Mouse (Mus musculus) midbrain, embryonic 10.5 days (tissue): ENCODE results near the gene Lgr6. TPM values are rescaled to one million over a fixed set of nuclear protein-coding genes. Genes with fewer than 3 reads are reported as not detected.

Experiments used
- DNase-seq: peaks from one replicate; pipeline ENCODE4 v3.0.0-alpha.2; 2017; ENCODE audit warnings: low spot score
- H3K27ac ChIP-seq: fragments of 300-500 bp; sonication (generic); replicated peaks from 2 replicates; pipeline ENCODE4 v1.5.1; 2016; ENCODE audit warnings: mild to moderate bottlenecking
- H3K27me3 ChIP-seq: fragments of 300-500 bp; sonication (generic); 2 replicates; pipeline ENCODE4 v1.6.1; 2016; ENCODE audit warnings: low read depth, mild to moderate bottlenecking; ENCODE audit not compliant: poor library complexity, severe bottlenecking
- H3K36me3 ChIP-seq: fragments of 300-500 bp; sonication (generic); 2 replicates; pipeline ENCODE4 v1.6.1; 2016; ENCODE audit warnings: mild to moderate bottlenecking, moderate library complexity
- H3K4me1 ChIP-seq: fragments of 300-500 bp; sonication (generic); 2 replicates; pipeline ENCODE4 v1.6.1; 2016
- H3K4me3 ChIP-seq: fragments of 300-500 bp; sonication (generic); 2 replicates; pipeline ENCODE4 v1.5.1; 2016; ENCODE audit warnings: mild to moderate bottlenecking, moderate library complexity
- H3K9me3 ChIP-seq: fragments of 300-500 bp; sonication (generic); replicated peaks from 2 replicates; pipeline ENCODE4 v1.6.1; 2016; ENCODE audit warnings: mild to moderate bottlenecking
- WGBS: fragments of 180-500 bp; shearing (Covaris S2); methylation state at CpG from one replicate; pipeline ENCODE4 v1.1.7; 2016; 5-methylcytosine and 5-hydroxymethylcytosine counted together
- polyA plus RNA-seq: library from polyadenylated mRNA; unstranded; fragments of >200 nt; fragmentation: Nextera tagmentation; extraction: Ambion mirVana; gene quantifications from 2 replicates; pipeline ENCODE4 v1.2.1, GENCODE M21; 2016

The Lgr6 gene
- polyA plus RNA-seq, 1 experiment from 2014 or later: 0.06 TPM

DNA sequence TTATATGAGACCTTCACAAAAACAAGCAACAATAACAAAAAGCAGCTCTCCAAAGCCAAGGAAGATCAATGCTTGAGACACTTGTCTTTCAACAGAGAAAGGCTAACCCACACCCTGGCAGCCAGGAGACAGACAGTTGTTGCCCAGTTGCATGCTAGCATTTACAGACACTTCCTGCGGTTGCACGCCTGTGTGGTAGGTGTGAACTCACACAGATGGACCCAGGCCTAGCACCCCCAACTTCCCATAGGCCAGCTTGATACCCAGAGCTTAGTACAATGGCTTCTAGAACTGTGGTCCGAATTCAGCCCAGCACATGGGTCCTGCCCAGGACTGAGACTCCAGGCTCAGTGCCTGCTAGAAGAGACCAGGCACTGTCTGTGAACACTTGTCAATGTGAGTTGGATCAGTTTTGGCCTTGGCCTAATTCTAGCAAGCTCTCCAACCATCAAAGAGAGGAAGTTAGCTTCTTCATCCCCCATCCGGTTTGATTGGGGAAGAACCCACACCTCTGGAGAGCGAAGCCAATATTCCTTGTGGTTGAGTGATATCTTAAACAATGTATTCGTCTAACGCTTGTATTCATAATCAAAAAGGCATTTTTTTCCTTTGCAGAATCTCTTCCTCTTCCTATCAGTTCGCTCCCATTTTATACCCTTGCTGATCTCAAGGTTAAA is 30.2 kb upstream of the Lgr6 start:
- H3K9me3 ChIP-seq: no peaks in the 10 kb centered on the region
- WGBS: 89% methylated on average over 8 of the region's 8 CpGs
- H3K4me1 ChIP-seq: peaks cover 13% of the 10 kb centered on the region; the same call in 1 of the 2 replicates
- DNase-seq: no peak
- H3K36me3 ChIP-seq: no peaks in the 10 kb centered on the region
- no peak overlapping the region for H3K4me3 ChIP-seq
- H3K27me3 ChIP-seq: peaks cover 8% of the 10 kb centered on the region; the same call in 1 of the 2 replicates
- H3K27ac ChIP-seq: no peak overlapping the region

DNA sequence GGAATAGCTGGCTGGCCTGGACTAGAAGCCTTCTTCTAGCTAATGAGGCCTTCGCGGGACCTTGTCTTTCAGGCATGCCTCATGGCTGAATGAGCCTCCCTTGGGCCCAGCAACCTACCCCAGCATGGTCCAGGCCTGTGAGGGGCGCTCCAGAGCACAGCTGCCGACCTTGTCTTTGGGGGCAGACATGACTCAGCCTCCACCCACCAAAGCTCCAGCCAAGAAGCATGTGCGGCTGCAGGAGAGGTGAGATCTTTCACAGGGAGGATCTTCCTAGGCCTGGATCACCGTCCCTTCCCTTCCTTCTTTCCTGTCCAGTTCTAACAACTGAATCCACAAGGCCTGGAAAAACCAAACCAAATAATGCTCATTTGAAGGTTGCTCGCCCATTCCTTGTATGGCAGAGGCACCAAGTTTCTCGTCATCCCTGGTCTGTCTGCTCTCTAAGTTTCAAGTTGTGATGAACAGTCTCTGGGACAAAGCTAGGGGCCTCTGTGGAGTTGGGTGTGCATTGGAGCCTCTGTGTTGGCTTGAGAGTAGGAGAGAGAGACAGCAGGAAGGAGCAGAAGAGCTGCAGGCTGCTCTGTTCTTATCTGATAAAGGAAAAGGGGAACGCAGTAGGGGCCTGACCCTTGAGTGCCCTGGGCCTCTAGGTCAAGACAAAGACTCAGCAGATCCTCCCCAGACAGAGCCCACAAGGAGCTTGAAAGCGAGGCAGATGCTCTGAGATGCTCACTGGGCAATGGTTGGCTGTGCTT is 28.8 kb upstream of the Lgr6 start:
- DNase-seq: no peak
- no peak overlapping the region for H3K4me3 ChIP-seq
- no peaks in the 10 kb centered on the region for H3K36me3 ChIP-seq
- H3K27me3 ChIP-seq: peaks cover 22% of the 10 kb centered on the region
- H3K27ac ChIP-seq: no peak overlapping the region
- WGBS: 81% methylated on average over 10 of the region's 10 CpGs
- peaks cover 23% of the 10 kb centered on the region for H3K4me1 ChIP-seq
- H3K9me3 ChIP-seq: no peaks in the 10 kb centered on the region

DNA sequence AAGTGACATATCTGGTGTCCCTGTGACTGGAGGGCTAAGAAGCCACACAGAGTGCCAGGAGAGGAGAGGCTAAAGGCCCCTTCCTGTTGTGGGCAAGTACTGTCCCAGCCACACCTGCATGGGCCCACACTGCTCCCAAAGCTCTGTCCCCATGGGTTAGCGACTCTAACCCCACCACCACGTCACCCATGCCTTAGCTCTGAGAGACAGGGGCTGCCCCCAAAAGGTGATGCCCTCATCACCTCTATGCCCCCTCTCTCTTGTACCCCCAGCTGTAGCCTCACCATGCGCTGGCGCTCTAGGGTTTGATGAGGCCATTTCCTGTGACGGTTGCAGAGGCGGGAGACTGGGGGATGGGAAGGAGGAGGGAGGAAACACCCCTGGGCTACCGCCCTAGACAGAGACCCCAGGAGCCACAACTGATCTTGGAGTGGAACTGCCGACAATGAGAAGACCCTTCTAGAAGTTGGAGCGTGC is 27.9 kb upstream of the Lgr6 start:
- WGBS: 82% methylated on average over 9 of the region's 9 CpGs
- H3K9me3 ChIP-seq: no peaks in the 10 kb centered on the region
- no peak overlapping the region for H3K4me3 ChIP-seq
- H3K4me1 ChIP-seq: peaks cover 30% of the 10 kb centered on the region
- H3K36me3 ChIP-seq: no peaks in the 10 kb centered on the region
- H3K27me3 ChIP-seq: peaks cover 31% of the 10 kb centered on the region
- DNase-seq: no peak
- H3K27ac ChIP-seq: no peak overlapping the region; the same call in 1 of the 2 replicates

DNA sequence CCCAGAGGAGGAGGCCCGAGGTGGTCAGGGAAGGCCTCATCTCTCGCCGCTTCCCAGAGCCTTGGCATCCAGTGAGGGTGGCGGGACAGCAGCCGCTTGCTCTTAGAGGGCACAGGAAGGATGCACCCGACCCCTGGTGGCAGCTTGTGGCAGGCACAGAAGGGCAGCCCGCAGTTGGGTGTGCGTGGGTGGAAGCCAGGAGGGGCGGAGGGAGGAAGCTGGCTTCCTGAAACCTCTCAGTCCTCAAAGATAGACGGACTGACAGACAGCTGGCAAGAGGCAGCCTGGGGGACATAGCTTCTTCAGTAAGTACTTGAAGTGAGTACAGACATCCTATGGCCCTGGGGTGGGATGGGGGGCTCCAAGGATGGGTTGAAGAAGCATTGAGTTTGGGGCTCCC is 27.4 kb upstream of the Lgr6 start, which contains the start of gene Ptpn7:
Gene Ptpn7 (plus strand): TSS at position 228 of the 400 bp plus-strand sequence.
- Histone ChIP-seq H3K9me3 (no peaks in the 10 kb centered on the region), H3K4me1 (peaks cover 32% of the 10 kb centered on the region), H3K4me3 (no peak within 1 kb of the TSS), H3K27ac (peak within 1 kb of the TSS; percentile 6; the same call in 1 of the 2 replicates), H3K36me3 (no peaks in the 10 kb centered on the region), H3K27me3 (peaks cover 36% of the 10 kb centered on the region)
- DNase-seq: no peak
- 44% methylated on average over 10 of the region's 10 CpGs for WGBS

DNA sequence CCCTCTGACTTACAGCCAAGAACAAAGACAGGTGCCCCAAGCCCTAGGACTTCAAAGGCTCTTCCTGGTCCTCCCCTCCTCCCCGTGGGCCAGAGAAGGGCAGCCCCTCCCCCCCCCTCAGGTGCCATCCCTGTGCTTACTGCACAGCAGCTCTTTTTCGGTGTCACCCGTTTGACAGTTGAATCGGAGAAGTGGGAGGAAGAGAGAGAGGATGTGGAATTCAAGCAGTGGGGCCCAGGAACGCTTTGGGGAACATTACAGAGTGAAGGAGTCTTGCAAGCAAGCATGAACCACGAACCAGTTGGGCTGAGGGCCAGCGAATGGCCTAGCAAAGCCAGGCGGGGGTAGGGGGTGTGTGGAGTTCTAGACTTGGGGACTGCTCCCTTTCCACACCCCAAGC is 26.5 kb upstream of the Lgr6 start:
- WGBS: 74% methylated on average over 8 of the region's 8 CpGs
- no peaks in the 10 kb centered on the region for H3K36me3 ChIP-seq
- no peak overlapping the region for H3K4me3 ChIP-seq
- H3K9me3 ChIP-seq: no peaks in the 10 kb centered on the region
- H3K4me1 ChIP-seq: peaks cover 37% of the 10 kb centered on the region
- peak overlapping the region; percentile 6; the same call in 1 of the 2 replicates for H3K27ac ChIP-seq
- H3K27me3 ChIP-seq: peaks cover 40% of the 10 kb centered on the region
- no peak for DNase-seq

DNA sequence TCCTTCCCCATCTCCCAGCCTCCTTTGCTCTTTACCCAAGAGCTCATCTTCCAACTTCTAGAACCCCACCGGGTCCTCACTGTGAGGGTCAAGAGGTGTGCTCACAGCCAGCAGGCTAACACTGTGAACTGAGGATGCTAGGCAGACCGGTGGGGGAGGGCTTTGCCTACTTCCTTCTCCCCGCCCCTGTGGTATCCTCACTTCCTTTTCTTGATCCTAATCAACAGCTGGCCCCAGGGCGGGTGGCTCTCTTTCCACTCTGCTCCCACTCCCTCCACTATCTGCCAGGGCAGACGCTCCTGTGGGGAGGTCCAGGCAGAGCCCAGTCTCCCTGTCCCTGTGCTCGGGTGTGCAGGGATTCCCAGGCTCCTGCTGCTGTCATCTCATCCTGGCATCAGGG is 26.0 kb upstream of the Lgr6 start:
- H3K27ac ChIP-seq: peak overlapping the region; percentile 6; the same call in 1 of the 2 replicates
- peaks cover 40% of the 10 kb centered on the region for H3K27me3 ChIP-seq
- no peaks in the 10 kb centered on the region for H3K9me3 ChIP-seq
- H3K4me3 ChIP-seq: no peak overlapping the region
- DNase-seq: no peak
- WGBS: 45% methylated on average over 6 of the region's 6 CpGs
- H3K4me1 ChIP-seq: peaks cover 37% of the 10 kb centered on the region
- H3K36me3 ChIP-seq: no peaks in the 10 kb centered on the region

DNA sequence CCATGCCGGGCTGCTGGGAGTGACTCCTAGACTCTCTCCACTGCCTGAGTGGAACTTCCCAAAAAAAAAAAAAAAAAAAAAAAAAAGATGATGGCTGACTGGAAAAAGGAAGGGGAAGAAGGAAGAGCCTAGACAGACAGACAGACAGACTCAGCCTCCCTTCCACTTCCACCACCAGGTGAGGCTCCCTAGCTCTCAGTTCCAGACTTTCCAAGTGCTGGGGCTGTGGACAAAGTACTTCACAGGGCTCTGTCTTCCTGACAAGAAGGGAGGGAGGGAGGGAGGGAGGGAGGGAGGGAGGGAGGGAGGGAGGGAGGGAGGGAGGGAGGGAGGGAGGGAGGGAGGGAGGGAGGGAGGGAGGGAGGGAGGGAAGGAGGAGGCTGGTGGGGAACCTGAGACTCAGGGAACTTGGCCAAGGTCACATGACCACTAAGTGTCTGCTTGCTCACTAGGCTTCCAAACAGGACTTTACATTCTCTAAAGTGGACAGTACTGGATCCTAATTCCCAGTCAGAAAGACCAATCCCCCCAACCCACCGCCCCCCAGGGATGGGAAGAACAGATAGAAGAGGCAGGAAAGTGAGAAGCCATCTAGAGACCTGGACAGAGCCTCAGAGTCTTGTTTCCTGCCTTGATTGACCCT is 25.4 kb upstream of the Lgr6 start:
- Histone ChIP-seq H3K27ac (no peak overlapping the region), H3K4me3 (no peak overlapping the region), H3K4me1 (peaks cover 37% of the 10 kb centered on the region), H3K9me3 (no peaks in the 10 kb centered on the region), H3K36me3 (no peaks in the 10 kb centered on the region), H3K27me3 (peaks cover 40% of the 10 kb centered on the region)
- 72% methylated on average over 2 of the region's 2 CpGs for WGBS
- no peak for DNase-seq

DNA sequence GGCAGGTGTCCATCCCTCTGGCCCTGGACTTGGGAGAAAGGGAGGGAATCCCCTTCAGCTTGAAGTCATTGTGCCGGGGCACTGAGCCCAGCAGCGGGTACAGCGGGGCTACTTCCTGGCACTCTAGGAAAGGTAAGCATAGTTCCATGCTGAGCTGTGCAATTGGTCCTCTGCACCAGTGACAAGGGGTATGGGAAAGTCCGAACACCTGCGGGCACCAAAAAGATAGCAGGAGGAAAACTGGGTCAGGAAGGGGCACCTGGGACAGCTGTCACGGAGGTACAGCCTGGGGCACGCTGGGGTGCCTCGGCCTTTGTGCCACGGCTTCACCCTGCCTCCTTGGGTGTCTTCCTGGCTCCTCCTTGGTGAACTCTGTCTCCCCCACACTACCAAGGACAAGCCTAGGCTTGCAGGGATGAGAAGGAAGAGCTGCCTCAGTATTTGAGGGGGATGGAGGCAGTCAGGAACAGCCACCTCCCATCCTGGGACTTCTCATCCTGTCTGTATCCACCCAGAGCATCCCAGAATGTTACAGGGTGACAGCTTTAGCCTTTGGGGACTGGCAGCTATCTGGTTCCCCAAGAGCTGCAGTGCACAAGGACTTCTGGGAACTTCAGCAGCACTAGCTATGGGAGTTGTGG is 24.6 kb upstream of the Lgr6 start:
- WGBS: 57% methylated on average over 9 of the region's 9 CpGs
- Histone ChIP-seq H3K4me1 (peaks cover 37% of the 10 kb centered on the region), H3K27me3 (peaks cover 40% of the 10 kb centered on the region), H3K27ac (0 out of 2 replicates have a peak overlapping the region, but pooled peaks have one; percentile 23), H3K4me3 (no peak overlapping the region), H3K9me3 (no peaks in the 10 kb centered on the region), H3K36me3 (no peaks in the 10 kb centered on the region)
- no peak for DNase-seq

DNA sequence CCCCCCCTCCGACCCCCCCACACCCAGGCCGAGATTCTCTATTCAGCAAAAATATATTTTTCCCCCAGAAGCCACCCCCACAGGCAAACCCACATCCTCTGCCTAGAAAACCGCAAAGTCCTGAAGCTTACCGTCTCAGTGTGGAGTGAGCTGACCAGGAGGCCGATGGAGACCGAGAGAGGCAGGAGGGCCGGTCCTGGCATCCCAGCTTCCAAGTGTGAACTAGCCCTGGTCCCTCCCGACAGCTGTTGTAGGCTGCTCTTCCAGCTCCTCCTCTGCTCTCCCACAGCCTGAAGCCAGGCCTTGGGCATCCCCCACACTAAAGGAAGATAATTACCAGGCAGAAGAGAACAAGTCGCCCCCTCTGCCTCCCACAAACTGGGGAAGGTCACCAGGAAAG is 23.9 kb upstream of the Lgr6 start:
- Histone ChIP-seq H3K36me3 (no peaks in the 10 kb centered on the region), H3K9me3 (no peaks in the 10 kb centered on the region), H3K27me3 (peaks cover 40% of the 10 kb centered on the region), H3K4me3 (no peak overlapping the region), H3K4me1 (peaks cover 37% of the 10 kb centered on the region), H3K27ac (0 out of 2 replicates have a peak overlapping the region, but pooled peaks have one; percentile 23)
- no peak for DNase-seq
- whole genome bisulfite sequencing: 19% methylated on average over 9 of the region's 9 CpGs

DNA sequence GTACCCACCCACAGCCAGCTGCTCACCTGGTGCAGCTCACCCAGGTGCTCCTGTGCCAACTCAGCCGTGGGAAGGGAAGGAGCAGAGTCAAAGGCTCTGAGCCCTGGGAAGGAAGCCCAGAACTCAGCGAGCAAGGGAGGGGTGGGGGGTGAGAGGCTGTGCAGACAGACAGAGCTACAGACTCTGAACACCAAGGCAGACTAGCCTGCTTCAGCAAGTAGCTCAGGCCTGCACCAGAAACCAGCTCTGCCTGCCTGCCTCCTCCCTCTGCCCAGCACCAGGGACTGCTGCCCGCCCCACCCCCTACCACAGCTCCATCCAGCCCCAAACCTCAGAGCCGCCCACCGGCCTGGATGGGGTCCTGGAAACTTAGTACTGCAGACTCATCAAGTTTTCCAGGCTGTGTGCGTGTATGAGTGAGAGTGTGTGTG is 22.9 kb upstream of the Lgr6 start:
- no peak overlapping the region for H3K4me3 ChIP-seq
- no peaks in the 10 kb centered on the region for H3K36me3 ChIP-seq
- no peaks in the 10 kb centered on the region for H3K9me3 ChIP-seq
- WGBS: 52% methylated on average over 6 of the region's 6 CpGs
- H3K27ac ChIP-seq: no peak overlapping the region; the same call in 1 of the 2 replicates
- H3K4me1 ChIP-seq: peaks cover 36% of the 10 kb centered on the region
- DNase-seq: no peak
- peaks cover 40% of the 10 kb centered on the region for H3K27me3 ChIP-seq

DNA sequence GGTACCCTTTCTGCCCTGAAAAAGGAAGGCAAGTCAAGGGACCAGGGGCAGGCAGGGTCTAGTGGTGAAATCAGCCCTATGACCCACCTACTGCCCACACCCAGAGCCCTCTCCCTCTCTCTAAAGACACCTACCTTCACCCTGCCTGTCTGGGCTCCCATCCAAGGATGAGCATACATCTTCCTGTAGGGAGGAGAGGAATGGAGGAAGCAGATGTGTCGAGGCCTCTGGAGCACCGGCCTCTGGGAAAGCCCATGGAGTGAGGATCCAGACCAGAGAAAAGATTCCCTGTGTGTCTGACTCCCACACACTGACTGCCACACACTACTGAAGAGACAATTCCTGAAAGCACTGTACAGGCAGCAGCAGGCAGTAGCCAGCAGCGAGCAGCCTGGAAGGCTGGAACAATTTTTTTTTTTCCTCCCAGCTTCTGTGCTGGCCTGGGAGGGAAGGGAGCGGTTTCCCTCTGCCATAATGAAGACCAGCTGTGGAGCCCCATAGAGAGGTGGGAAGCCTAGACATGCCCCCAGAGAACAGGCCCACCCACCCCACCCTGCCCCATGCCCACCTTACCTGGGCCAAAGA is 21.5 kb upstream of the Lgr6 start:
- no peak for DNase-seq
- WGBS: 75% methylated on average over 4 of the region's 4 CpGs
- peaks cover 29% of the 10 kb centered on the region for H3K4me1 ChIP-seq
- no peak overlapping the region for H3K4me3 ChIP-seq
- no peaks in the 10 kb centered on the region for H3K36me3 ChIP-seq
- peaks cover 36% of the 10 kb centered on the region for H3K27me3 ChIP-seq
- H3K9me3 ChIP-seq: no peaks in the 10 kb centered on the region
- H3K27ac ChIP-seq: peak overlapping the region; percentile 2; the same call in 1 of the 2 replicates

DNA sequence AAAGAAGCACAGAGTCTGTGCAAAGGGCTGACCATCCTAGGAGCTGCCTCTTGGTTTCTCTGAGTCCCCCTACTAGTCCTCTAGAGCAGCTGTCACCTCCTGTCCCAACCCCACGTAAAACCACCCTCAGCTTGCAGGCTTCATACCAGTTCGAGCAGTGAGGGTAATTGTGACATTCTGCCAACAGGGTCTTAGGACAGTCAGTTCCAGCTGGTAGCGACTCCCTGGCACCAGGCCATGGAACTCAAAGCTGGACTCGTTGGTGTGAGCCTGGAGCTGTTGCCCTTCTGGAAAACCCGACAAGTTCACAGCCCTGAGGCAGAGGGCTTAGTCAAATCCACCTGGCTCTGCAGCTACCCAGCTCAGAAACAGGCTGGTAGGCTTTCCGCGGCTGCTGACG is 20.9 kb upstream of the Lgr6 start:
- Histone ChIP-seq H3K9me3 (no peaks in the 10 kb centered on the region), H3K4me3 (no peak overlapping the region), H3K27me3 (peaks cover 32% of the 10 kb centered on the region), H3K36me3 (no peaks in the 10 kb centered on the region), H3K4me1 (peaks cover 25% of the 10 kb centered on the region), H3K27ac (no peak overlapping the region)
- DNase-seq: no peak
- WGBS: 81% methylated on average over 8 of the region's 8 CpGs
